Mouse (Mus musculus) neural tube, embryonic 11.5 days (tissue): ENCODE data around the gene Peli1. TPM values are rescaled to one million over a fixed set of nuclear protein-coding genes. Genes with fewer than 3 reads are reported as not detected.

Source experiments
- ATAC-seq: fragments of 200-750 bp; cut with Nextera tagmentation; 2 replicates; pipeline ENCODE4 v1.8.0; 2017; ENCODE audit warnings: moderate number of reproducible peaks, mild to moderate bottlenecking, moderate TSS enrichment, moderate library complexity; ENCODE audit not compliant: insufficient read depth, low FRiP score, low TSS enrichment
- DNase-seq: peaks from one replicate; pipeline ENCODE4 v3.0.0-alpha.2; 2015; ENCODE audit warnings: low spot score
- H3K27ac ChIP-seq: fragments of 300-500 bp; sonication (generic); 2 replicates; pipeline ENCODE4 v1.5.1; 2014; ENCODE audit warnings: low read depth, mild to moderate bottlenecking, low read length
- H3K27me3 ChIP-seq: fragments of 300-500 bp; sonication (generic); 2 replicates; pipeline ENCODE4 v1.6.1; 2014; ENCODE audit warnings: mild to moderate bottlenecking, low read length, mixed read lengths; ENCODE audit not compliant: control insufficient read depth, insufficient read depth
- H3K36me3 ChIP-seq: fragments of 300-500 bp; sonication (generic); 2 replicates; pipeline ENCODE4 v1.6.1; 2014; ENCODE audit warnings: mild to moderate bottlenecking, low read length, moderate library complexity, mixed read lengths; ENCODE audit not compliant: control insufficient read depth, insufficient read depth
- H3K4me1 ChIP-seq: fragments of 300-500 bp; sonication (generic); 2 replicates; pipeline ENCODE4 v1.6.1; 2014; ENCODE audit warnings: low read length, mixed read lengths; ENCODE audit not compliant: control insufficient read depth, insufficient read depth
- H3K4me2 ChIP-seq: fragments of 300-500 bp; sonication (generic); 2 replicates; pipeline ENCODE4 v1.6.1; 2014; ENCODE audit warnings: low read depth, mild to moderate bottlenecking, moderate library complexity
- H3K4me3 ChIP-seq: fragments of 300-500 bp; sonication (generic); 2 replicates; pipeline ENCODE4 v1.5.1; 2014; ENCODE audit warnings: low read depth, low read length
- H3K9ac ChIP-seq: fragments of 300-500 bp; sonication (generic); 2 replicates; pipeline ENCODE4 v1.6.1; 2014; ENCODE audit warnings: mild to moderate bottlenecking, low read length
- H3K9me3 ChIP-seq: fragments of 300-500 bp; sonication (generic); 2 replicates; pipeline ENCODE4 v1.6.1; 2016; ENCODE audit warnings: low read length; ENCODE audit not compliant: control insufficient read depth
- WGBS: fragments of 180-500 bp; shearing (Covaris S2); extraction: QIAGEN DNeasy Blood & Tissue Kit; methylation state at CpG from one replicate; pipeline ENCODE4 v1.1.7; 2014; 5-methylcytosine and 5-hydroxymethylcytosine counted together
- polyA plus RNA-seq: library from polyadenylated mRNA; unstranded; fragments of >200 nt; fragmentation: Nextera tagmentation; extraction: Ambion mirVana; gene quantifications from 2 replicates; pipeline ENCODE4 v1.2.1, GENCODE M21; 2014

Gene Peli1
- polyA plus RNA-seq, 1 experiment from 2014 or later, result 108 TPM

GRCm38 (mm10) chr11:21060386-21061074 is 30.6 kb upstream of the Peli1 start:
- Histone ChIP-seq H3K27ac (no peak overlapping the region), H3K9me3 (no peaks in the 10 kb centered on the region), H3K27me3 (no peaks in the 10 kb centered on the region), H3K4me1 (no peaks in the 10 kb centered on the region), H3K4me3 (no peak overlapping the region), H3K9ac (no peak overlapping the region), H3K4me2 (no peak overlapping the region), H3K36me3 (no peaks in the 10 kb centered on the region)
- no peak for DNase-seq
- WGBS, result 81% methylated on average over 7 of the region's 7 CpGs
- ATAC-seq, result no peak

GRCm38 (mm10) chr11:21061075-21061403 is 30.1 kb upstream of the Peli1 start:
- H3K9me3 ChIP-seq, result no peaks in the 10 kb centered on the region
- no peak overlapping the region for H3K27ac ChIP-seq
- H3K4me1 ChIP-seq, result no peaks in the 10 kb centered on the region
- WGBS, result 84% methylated on average over 8 of the region's 8 CpGs
- H3K4me2 ChIP-seq, result no peak overlapping the region
- no peaks in the 10 kb centered on the region for H3K36me3 ChIP-seq
- H3K27me3 ChIP-seq, result no peaks in the 10 kb centered on the region
- DNase-seq (no peak), ATAC-seq (no peak)
- no peak overlapping the region for H3K4me3 ChIP-seq
- H3K9ac ChIP-seq, result no peak overlapping the region

- no peaks in the 10 kb centered on the region for H3K9me3 ChIP-seq
- DNase-seq (no peak), ATAC-seq (no peak)
- H3K27ac ChIP-seq, result no peak overlapping the region
- H3K27me3 ChIP-seq, result no peaks in the 10 kb centered on the region
- 88% methylated on average over 8 of the region's 8 CpGs for WGBS
- H3K4me2 ChIP-seq, result no peak overlapping the region
- H3K4me1 ChIP-seq, result no peaks in the 10 kb centered on the region
- H3K36me3 ChIP-seq, result no peaks in the 10 kb centered on the region
- H3K9ac ChIP-seq, result no peak overlapping the region
- H3K4me3 ChIP-seq, result no peak overlapping the region
Observed at GRCm38 (mm10) chr11:21061431-21061830, 29.7 kb upstream of the Peli1 start.

GRCm38 (mm10) chr11:21062071-21062470 is 29.0 kb upstream of the Peli1 start:
- H3K27me3 ChIP-seq, result no peaks in the 10 kb centered on the region
- H3K4me3 ChIP-seq, result no peak overlapping the region
- no peak overlapping the region for H3K4me2 ChIP-seq
- H3K27ac ChIP-seq, result no peak overlapping the region
- no peak overlapping the region for H3K9ac ChIP-seq
- WGBS, result 95% methylated on average over 2 of the region's 2 CpGs
- no peaks in the 10 kb centered on the region for H3K36me3 ChIP-seq
- DNase-seq (no peak), ATAC-seq (no peak)
- no peaks in the 10 kb centered on the region for H3K9me3 ChIP-seq
- no peaks in the 10 kb centered on the region for H3K4me1 ChIP-seq

- H3K4me2 ChIP-seq, result no peak overlapping the region
- no peaks in the 10 kb centered on the region for H3K4me1 ChIP-seq
- ATAC-seq, result no peak
- no peaks in the 10 kb centered on the region for H3K9me3 ChIP-seq
- WGBS, result 88% methylated on average over 3 of the region's 3 CpGs
- no peak overlapping the region for H3K9ac ChIP-seq
- no peak overlapping the region for H3K27ac ChIP-seq
- H3K36me3 ChIP-seq, result no peaks in the 10 kb centered on the region
- DNase-seq, result no peak
- no peak overlapping the region for H3K4me3 ChIP-seq
- H3K27me3 ChIP-seq, result no peaks in the 10 kb centered on the region
Observed at GRCm38 (mm10) chr11:21063271-21063670, 27.8 kb upstream of the Peli1 start.

- DNase-seq (no peak), ATAC-seq (no peak)
- Histone ChIP-seq H3K27me3 (no peaks in the 10 kb centered on the region), H3K36me3 (no peaks in the 10 kb centered on the region), H3K4me3 (no peak overlapping the region), H3K4me1 (no peaks in the 10 kb centered on the region), H3K27ac (no peak overlapping the region), H3K4me2 (no peak overlapping the region), H3K9ac (no peak overlapping the region), H3K9me3 (no peaks in the 10 kb centered on the region)
- WGBS, result 78% methylated on average over 2 of the region's 2 CpGs
Observed at GRCm38 (mm10) chr11:21079400-21079799, 11.7 kb upstream of the Peli1 start.

GRCm38 (mm10) chr11:21079851-21080362 is 11.2 kb upstream of the Peli1 start:
- WGBS, result 82% methylated on average over 3 of the region's 3 CpGs
- Histone ChIP-seq H3K9ac (no peak overlapping the region), H3K9me3 (no peaks in the 10 kb centered on the region), H3K36me3 (no peaks in the 10 kb centered on the region), H3K4me2 (no peak overlapping the region), H3K4me3 (no peak overlapping the region), H3K4me1 (no peaks in the 10 kb centered on the region), H3K27me3 (no peaks in the 10 kb centered on the region), H3K27ac (no peak overlapping the region)
- DNase-seq (no peak), ATAC-seq (no peak)

GRCm38 (mm10) chr11:21081169-21081568 is 9.9 kb upstream of the Peli1 start:
- H3K4me3 ChIP-seq, result no peak overlapping the region
- DNase-seq (no peak), ATAC-seq (no peak)
- no peak overlapping the region for H3K9ac ChIP-seq
- no peaks in the 10 kb centered on the region for H3K36me3 ChIP-seq
- H3K27ac ChIP-seq, result no peak overlapping the region
- no peaks in the 10 kb centered on the region for H3K9me3 ChIP-seq
- H3K4me1 ChIP-seq, result no peaks in the 10 kb centered on the region
- no peaks in the 10 kb centered on the region for H3K27me3 ChIP-seq
- no peak overlapping the region for H3K4me2 ChIP-seq
- WGBS, result 88% methylated on average over 3 of the region's 3 CpGs

GRCm38 (mm10) chr11:21082711-21083110 is 8.4 kb upstream of the Peli1 start:
- no peak for DNase-seq
- Histone ChIP-seq H3K36me3 (no peaks in the 10 kb centered on the region), H3K9me3 (no peaks in the 10 kb centered on the region), H3K27ac (no peak overlapping the region), H3K4me1 (no peaks in the 10 kb centered on the region), H3K9ac (no peak overlapping the region), H3K4me3 (no peak overlapping the region), H3K4me2 (no peak overlapping the region), H3K27me3 (no peaks in the 10 kb centered on the region)
- WGBS, result 43% methylated on average over 2 of the region's 2 CpGs
- no peak for ATAC-seq
